Mouse (Mus musculus): ENCODE results near the gene Plk5.

DNA sequence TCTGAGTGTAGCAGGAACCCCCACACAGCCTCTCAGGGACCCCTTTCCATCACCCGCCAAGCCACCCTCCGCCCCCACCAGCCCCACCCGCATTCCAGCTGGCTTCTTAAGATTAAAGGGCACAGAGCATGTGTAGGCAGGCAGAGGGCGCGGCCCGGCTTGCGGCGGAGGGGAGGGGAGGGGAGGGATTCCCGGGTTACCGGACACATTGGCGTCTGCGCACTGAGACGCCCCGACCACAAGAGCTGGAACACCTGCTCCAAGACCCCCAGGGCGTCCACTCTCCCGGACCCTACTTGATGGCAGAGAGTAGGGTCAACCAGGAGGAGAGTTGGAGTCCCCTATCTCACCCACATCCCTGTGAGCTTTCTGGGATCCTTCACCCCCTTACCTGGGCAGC lies 11.1 kb upstream of the Plk5 start:
- no peak for TF ChIP-seq CTCF (IDR thresholded peaks at IDR 0.05; ENCODE audit: extremely low read depth, insufficient read depth, insufficient read length, insufficient replicate concordance)
- TF ChIP-seq POLR2A (IDR thresholded peaks at IDR 0.05; ENCODE audit: low read depth, low read length) = no peak
